Mouse (Mus musculus): ENCODE results near the gene Hist2h2aa1.

- TF ChIP-seq CTCF (IDR thresholded peaks at IDR 0.05; ENCODE audit: borderline replicate concordance, insufficient read depth, low read depth, low read length) (no peak), POLR2A (IDR thresholded peaks at IDR 0.05; ENCODE audit: borderline replicate concordance, insufficient read depth, low read length) (no peak)
These were observed 3.7 kb downstream of the Hist2h2aa1 start for GRCm38 (mm10) chr3:96249034-96249345.

Data from cerebellum, adult 2 months (tissue).